Comparison of ENCODE assay signal across 8 mouse cellular contexts in the genomic region with DNA sequence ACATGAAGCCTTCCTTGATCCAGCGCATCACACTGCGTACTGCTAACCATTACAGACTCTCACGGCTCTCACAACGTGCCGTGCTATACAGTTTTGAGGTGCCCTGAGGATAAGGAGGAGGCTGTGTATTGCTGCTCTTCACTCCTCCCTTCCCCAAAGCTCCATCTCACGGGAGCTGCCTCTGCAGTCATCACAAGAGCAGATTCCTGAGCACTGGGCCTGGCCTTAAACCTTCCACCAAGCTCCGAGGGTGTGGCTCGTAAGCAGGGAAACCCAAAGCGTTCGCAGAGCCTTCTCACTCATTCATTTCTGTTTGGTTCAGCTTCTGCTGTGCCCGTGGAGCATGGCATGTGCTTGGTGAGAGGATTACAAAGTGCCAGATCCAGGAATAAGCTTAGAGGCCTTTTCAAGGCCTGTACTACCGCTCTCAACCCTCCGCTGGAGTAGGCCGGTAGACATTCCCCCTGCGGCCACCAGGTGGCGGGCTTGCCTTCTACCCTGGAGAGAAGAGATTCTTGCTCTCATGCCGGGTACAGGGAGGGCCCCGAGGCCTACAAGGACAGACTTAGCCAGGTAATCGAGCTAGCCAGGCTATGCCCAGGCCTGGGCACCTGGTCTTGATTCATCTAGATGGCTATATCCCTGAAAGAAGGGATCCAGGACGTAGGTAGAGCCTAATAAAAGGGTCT. TPM values are rescaled to one million over a fixed set of nuclear protein-coding genes. Genes with fewer than 3 reads are reported as not detected.
DNase-seq lines count a peak whose midpoint lies in the region; ATAC-seq and TF ChIP-seq lines count a peak whose summit lies in the region.

No protein-coding gene starts in this region.

- intact Hi-C loops in heart, postnatal 25 days (cut with DNase I) = loop anchor here (1.0 to 2.0 kb wide), 2 partner anchors 46 to 70 kb away; no protein-coding TSS in a partner anchor

- DNase-seq in heart, postnatal 25 days (ENCODE audit: low spot score) = peak; percentile 81
- DNase-seq in layer of hippocampus, adult 11-12 months (ENCODE audit: low spot score) = peak; percentile 94
- DNase-seq in liver, postnatal 0 days = peak; percentile 91
- DNase-seq in testis, postnatal 14 days (ENCODE audit: low spot score) = peak; percentile 80

- no peaks in the 10 kb centered on the region for H3K27me3 ChIP-seq in ES-Bruce4 (ENCODE audit: control insufficient read depth, insufficient read depth, low read length, poor library complexity, severe bottlenecking)
- H3K27me3 ChIP-seq in forebrain, embryonic 15.5 days = no peaks in the 10 kb centered on the region
- H3K27me3 ChIP-seq in liver, postnatal 0 days (ENCODE audit: insufficient read depth, low read length) = no peaks in the 10 kb centered on the region

- H3K9ac ChIP-seq in ES-Bruce4 (ENCODE audit: low read depth, poor library complexity, severe bottlenecking) = peak overlapping the region; percentile 11
- H3K9ac ChIP-seq in forebrain, embryonic 15.5 days (replicated peaks) = peak overlapping the region; percentile 45
- peak overlapping the region; percentile 30 for H3K9ac ChIP-seq in liver, postnatal 0 days (replicated peaks)

- TF ChIP-seq POLR2A in ES-Bruce4 (IDR thresholded peaks at IDR 0.05; ENCODE audit: insufficient read depth, low read length) = no peak

- no peaks in the 10 kb centered on the region for H3K9me3 ChIP-seq in ES-Bruce4 (replicated peaks; ENCODE audit: control insufficient read depth, insufficient read depth, low read length, poor library complexity, severe bottlenecking)
- H3K9me3 ChIP-seq in forebrain, embryonic 15.5 days = no peaks in the 10 kb centered on the region
- no peaks in the 10 kb centered on the region for H3K9me3 ChIP-seq in liver, postnatal 0 days (ENCODE audit: low read length)

- peak overlapping the region; percentile 53 for H3K27ac ChIP-seq in ES-Bruce4 (ENCODE audit: insufficient read depth, low read length)
- peak overlapping the region; percentile 51 for H3K27ac ChIP-seq in forebrain, embryonic 15.5 days (replicated peaks)
- no peak overlapping the region for H3K27ac ChIP-seq in liver, postnatal 0 days (ENCODE audit: low read depth)

- H3K4me3 ChIP-seq in ES-Bruce4 (ENCODE audit: low read depth, low read length) = no peak overlapping the region
- H3K4me3 ChIP-seq in forebrain, embryonic 15.5 days = no peak overlapping the region
- H3K4me3 ChIP-seq in liver, postnatal 0 days (ENCODE audit: low read depth, low read length) = no peak overlapping the region

- TF ChIP-seq EP300 in ES-Bruce4 (IDR thresholded peaks at IDR 0.05; ENCODE audit: insufficient read depth, low read depth, low read length) = no peak; the same call in 1 of the 2 replicates
- no peak for TF ChIP-seq EP300 in liver, postnatal 0 days (IDR thresholded peaks at IDR 0.05; ENCODE audit: low read depth)

- H3K36me3 ChIP-seq in ES-Bruce4 (ENCODE audit: control insufficient read depth, insufficient read depth, low read length, poor library complexity, severe bottlenecking) = no peaks in the 10 kb centered on the region
- peaks cover 51% of the 10 kb centered on the region for H3K36me3 ChIP-seq in forebrain, embryonic 15.5 days
- H3K36me3 ChIP-seq in liver, postnatal 0 days (replicated peaks; ENCODE audit: insufficient read depth, low read length) = peaks cover 61% of the 10 kb centered on the region

- no peak overlapping the region for H3K4me2 ChIP-seq in forebrain, embryonic 15.5 days (replicated peaks)
- H3K4me2 ChIP-seq in liver, postnatal 0 days (ENCODE audit: low read depth, low read length) = no peak overlapping the region

- peak; percentile 77 for TF ChIP-seq CTCF in ES-Bruce4 (IDR thresholded peaks at IDR 0.05; ENCODE audit: low read depth, low read length)
- peak; percentile 99 for TF ChIP-seq CTCF in liver, postnatal 0 days (IDR thresholded peaks at IDR 0.05; ENCODE audit: low read depth)

- H3K4me1 ChIP-seq in ES-Bruce4 (ENCODE audit: control insufficient read depth, insufficient read depth, low read length) = peaks cover 11% of the 10 kb centered on the region
- peaks cover 6% of the 10 kb centered on the region for H3K4me1 ChIP-seq in forebrain, embryonic 15.5 days
- H3K4me1 ChIP-seq in liver, postnatal 0 days (ENCODE audit: insufficient read depth) = peaks cover 4% of the 10 kb centered on the region; the same call in 1 of the 2 replicates

- 41% methylated on average over 20 of the region's 20 CpGs for WGBS in forebrain, embryonic 15.5 days
- 42% methylated on average over 20 of the region's 20 CpGs for WGBS in liver, postnatal 0 days (ENCODE audit: insufficient replicate concordance)

- peak; percentile 60; the same call in 1 of the 2 replicates for ATAC-seq in cerebellum, adult (ENCODE audit: insufficient number of reproducible peaks, low FRiP score, low TSS enrichment)
- peak; percentile 72 for ATAC-seq in forebrain, embryonic 15.5 days (replicated peaks)
- peak; percentile 89 for ATAC-seq in liver, postnatal 0 days
- ATAC-seq in neutrophil, adult 5-6 weeks (ENCODE audit: extremely low read depth, insufficient number of reproducible peaks, low FRiP score, poor library complexity, severe bottlenecking) = peak; percentile 77

RNA-seq across cellular contexts. Expression of a gene that starts 9.8 kb away (rescaled TPM):
- 31.2 and 31.5 TPM in 2 replicates for polyA plus RNA-seq in ES-Bruce4 (2011; ENCODE audit: insufficient read depth, insufficient read length, low read depth, missing spikeins)
- 33.6 and 34.4 TPM in 2 replicates for polyA plus RNA-seq in forebrain, embryonic 15.5 days (2015; fragmentation: Nextera tagmentation; extraction: Ambion mirVana)
- 10 to 100 TPM; 17.7 to 18.5 TPM for total RNA-seq in heart, postnatal 25 days (2021)
- polyA plus RNA-seq in liver, postnatal 0 days (2015; fragmentation: Nextera tagmentation; extraction: Ambion mirVana) = 12.8 TPM in 2 replicates
- total RNA-seq in neutrophil, adult 5-6 weeks (2017) = 16.4 and 17.1 TPM in 2 replicates

RNA-seq across cellular contexts. Expression of a gene that starts 27.4 kb away (rescaled TPM):
- 48.1 and 52.4 TPM in 2 replicates for polyA plus RNA-seq in ES-Bruce4 (2011; ENCODE audit: insufficient read depth, insufficient read length, low read depth, missing spikeins)
- polyA plus RNA-seq in forebrain, embryonic 15.5 days (2015; fragmentation: Nextera tagmentation; extraction: Ambion mirVana) = 159 and 164 TPM in 2 replicates
- 10 to 100 TPM; 35.1 to 38.5 TPM for total RNA-seq in heart, postnatal 25 days (2021)
- 61.0 and 63.8 TPM in 2 replicates for polyA plus RNA-seq in liver, postnatal 0 days (2015; fragmentation: Nextera tagmentation; extraction: Ambion mirVana)
- 89.7 and 95.5 TPM in 2 replicates for total RNA-seq in neutrophil, adult 5-6 weeks (2017)

RNA-seq across cellular contexts. Expression of a gene that starts 39.4 kb away (rescaled TPM):
- polyA plus RNA-seq in ES-Bruce4 (2011; ENCODE audit: insufficient read depth, insufficient read length, low read depth, missing spikeins) = 19.0 and 20.5 TPM in 2 replicates
- 26.3 and 32.0 TPM in 2 replicates for polyA plus RNA-seq in forebrain, embryonic 15.5 days (2015; fragmentation: Nextera tagmentation; extraction: Ambion mirVana)
- 10 to 100 TPM; 37.8 to 57.0 TPM for total RNA-seq in heart, postnatal 25 days (2021)
- 39.7 and 40.4 TPM in 2 replicates for polyA plus RNA-seq in liver, postnatal 0 days (2015; fragmentation: Nextera tagmentation; extraction: Ambion mirVana)
- total RNA-seq in neutrophil, adult 5-6 weeks (2017) = 16.2 and 19.4 TPM in 2 replicates

RNA-seq across cellular contexts. Expression of a gene that starts 57.4 kb away (rescaled TPM):
- polyA plus RNA-seq in ES-Bruce4 (2011; ENCODE audit: insufficient read depth, insufficient read length, low read depth, missing spikeins) = 0.94 and 1.1 TPM in 2 replicates
- polyA plus RNA-seq in forebrain, embryonic 15.5 days (2015; fragmentation: Nextera tagmentation; extraction: Ambion mirVana) = 4.3 and 4.4 TPM in 2 replicates
- total RNA-seq in heart, postnatal 25 days (2021) = 10 to 100 TPM; 12.2 to 16.8 TPM
- polyA plus RNA-seq in liver, postnatal 0 days (2015; fragmentation: Nextera tagmentation; extraction: Ambion mirVana) = 0.56 and 1.0 TPM in 2 replicates
- total RNA-seq in neutrophil, adult 5-6 weeks (2017) = not detected in 2 replicates
